Mouse (Mus musculus) ES-E14 (cell line): Measurements from ENCODE around the gene Gabbr2. TPM values are rescaled to one million over a fixed set of nuclear protein-coding genes. Genes with fewer than 3 reads are reported as not detected.

Experiments used
- DNase-seq: peaks from one replicate; pipeline ENCODE4 v3.0.0-alpha.2; 2013; ENCODE audit warnings: low read depth, low spot score
- H3K27ac ChIP-seq: 2 replicates; pipeline ENCODE4 v1.5.1; 2012; ENCODE audit warnings: low read depth, mild to moderate bottlenecking, low read length, moderate library complexity, mixed read lengths; ENCODE audit not compliant: poor library complexity, insufficient read depth, severe bottlenecking
- H3K36me3 ChIP-seq: 2 replicates; pipeline ENCODE4 v1.6.1; 2012; ENCODE audit warnings: mild to moderate bottlenecking, low read length, moderate library complexity, mixed read lengths; ENCODE audit not compliant: control insufficient read depth, poor library complexity, insufficient read depth, severe bottlenecking
- H3K4me1 ChIP-seq, 2 experiments: fragments of 150-350 bp in 1 of 2; sonication (generic) in 1 of 2; 2 replicates each; pipeline ENCODE4 v1.6.1; 2012; ENCODE audit warnings: low read length in 2 of 2, mild to moderate bottlenecking in 1 of 2, mixed read lengths in 1 of 2; ENCODE audit not compliant: control insufficient read depth in 2 of 2, insufficient read depth in 2 of 2, poor library complexity in 1 of 2
- H3K4me3 ChIP-seq, 2 experiments: fragments of 150-350 bp in 1 of 2; sonication (generic) in 1 of 2; 2 replicates each; pipeline ENCODE4 v1.5.1; 2012; ENCODE audit warnings: low read length in 2 of 2, low read depth in 1 of 2, mild to moderate bottlenecking in 1 of 2, mixed read lengths in 1 of 2; ENCODE audit not compliant: insufficient read depth in 1 of 2, poor library complexity in 1 of 2, severe bottlenecking in 1 of 2
- H3K9ac ChIP-seq: 2 replicates; pipeline ENCODE4 v1.6.1; 2012; ENCODE audit warnings: low read depth, mild to moderate bottlenecking, low read length, mixed read lengths; ENCODE audit not compliant: poor library complexity, insufficient read depth, severe bottlenecking
- H3K9me3 ChIP-seq: fragments of 150-350 bp; sonication (generic); 2 replicates; pipeline ENCODE4 v1.6.1; 2012; ENCODE audit warnings: low read depth, mild to moderate bottlenecking, low read length; ENCODE audit not compliant: control insufficient read depth, insufficient read depth
- CHD2 ChIP-seq: IDR thresholded peaks from 2 replicates; pipeline ENCODE4 v1.6.1; 2014; ENCODE audit warnings: mild to moderate bottlenecking, low read depth, low read length, inconsistent platforms
- HCFC1 ChIP-seq: IDR thresholded peaks from 2 replicates; pipeline ENCODE4 v1.6.1; 2012; ENCODE audit warnings: low read length, inconsistent platforms, borderline replicate concordance; ENCODE audit not compliant: insufficient read depth
- MAFK ChIP-seq: IDR thresholded peaks from 2 replicates; pipeline ENCODE4 v1.6.1; 2014; ENCODE audit warnings: mild to moderate bottlenecking, low read depth, low read length, inconsistent platforms; ENCODE audit not compliant: insufficient read depth
- ZC3H11A ChIP-seq: IDR thresholded peaks from 2 replicates; pipeline ENCODE4 v1.6.1; 2012; ENCODE audit warnings: low read depth, mild to moderate bottlenecking, inconsistent platforms, low read length, borderline replicate concordance
- ZNF384 ChIP-seq: IDR thresholded peaks from 2 replicates; pipeline ENCODE4 v1.6.1; 2012; ENCODE audit warnings: low read depth, low read length, inconsistent platforms
- in situ Hi-C, 2 experiments: fragments of 600-800 bp; cut with MboI; formaldehyde crosslinking; loops; one replicate each; pipeline ENCODE4 v1.15.1; 2025; ENCODE audit warnings: low sequenced_read_pairs in 2 of 2, inconsistent platforms in 1 of 2; ENCODE audit not compliant: unreplicated experiment in 2 of 2
- total RNA-seq: library from RNA; depleted of rRNA; stranded (reverse); fragments of 300-350 nt; gene quantifications from 2 replicates; pipeline ENCODE4 v1.2.3, GENCODE M21; 2012

Gene Gabbr2
- total RNA-seq, 1 experiment: 0.09 TPM

- Histone ChIP-seq H3K4me1 (no peaks in the 10 kb centered on the region), H3K36me3 (no peaks in the 10 kb centered on the region), H3K9me3 (no peaks in the 10 kb centered on the region), H3K4me3 (no peak overlapping the region), H3K9ac (no peak overlapping the region), H3K27ac (no peak overlapping the region)
- in situ Hi-C loops: no loop called here
- no peak for TF ChIP-seq CHD2
- no peak for TF ChIP-seq MAFK
- TF ChIP-seq HCFC1: no peak
- no peak for TF ChIP-seq ZC3H11A
- TF ChIP-seq ZNF384: no peak
- DNase-seq: no peak
Observed at GRCm38 (mm10) chr4:46915476-46915875, 76.2 kb downstream of the Gabbr2 start.

- DNase-seq: no peak
- Histone ChIP-seq H3K27ac (no peak overlapping the region), H3K4me3 (no peak overlapping the region), H3K9me3 (no peaks in the 10 kb centered on the region), H3K4me1 (no peaks in the 10 kb centered on the region), H3K36me3 (no peaks in the 10 kb centered on the region), H3K9ac (no peak overlapping the region)
- in situ Hi-C loops: no loop called here
- TF ChIP-seq ZC3H11A: no peak
- no peak for TF ChIP-seq MAFK
- TF ChIP-seq ZNF384: no peak
Observed at GRCm38 (mm10) chr4:46914606-46915005, 77.1 kb downstream of the Gabbr2 start.

GRCm38 (mm10) chr4:46906036-46906691, 85.5 kb downstream of the Gabbr2 start:
- Histone ChIP-seq H3K4me1 (no peaks in the 10 kb centered on the region), H3K9ac (no peak overlapping the region), H3K36me3 (no peaks in the 10 kb centered on the region), H3K9me3 (no peaks in the 10 kb centered on the region), H3K27ac (no peak overlapping the region), H3K4me3 (no peak overlapping the region)
- in situ Hi-C loops: no loop called here
- TF ChIP-seq ZC3H11A (no peak), ZNF384 (no peak)
- no peak for DNase-seq

GRCm38 (mm10) chr4:46905152-46905551, 86.5 kb downstream of the Gabbr2 start:
- H3K36me3 ChIP-seq: no peaks in the 10 kb centered on the region
- DNase-seq: no peak
- H3K9me3 ChIP-seq: no peaks in the 10 kb centered on the region
- no peak overlapping the region for H3K9ac ChIP-seq
- H3K27ac ChIP-seq: no peak overlapping the region
- in situ Hi-C loops: no loop called here
- H3K4me3 ChIP-seq: no peak overlapping the region
- TF ChIP-seq MAFK: no peak
- no peak for TF ChIP-seq CHD2
- TF ChIP-seq ZC3H11A: no peak
- TF ChIP-seq HCFC1: no peak
- no peak for TF ChIP-seq ZNF384
- H3K4me1 ChIP-seq: no peaks in the 10 kb centered on the region

- in situ Hi-C loops: no loop called here
- Histone ChIP-seq H3K9me3 (no peaks in the 10 kb centered on the region), H3K4me1 (no peaks in the 10 kb centered on the region), H3K9ac (no peak overlapping the region), H3K36me3 (no peaks in the 10 kb centered on the region), H3K27ac (no peak overlapping the region), H3K4me3 (no peak overlapping the region)
- no peak for DNase-seq
- TF ChIP-seq ZNF384 (no peak), ZC3H11A (no peak), HCFC1 (no peak), CHD2 (no peak), MAFK (no peak)
Observed at GRCm38 (mm10) chr4:46904129-46904528, 87.5 kb downstream of the Gabbr2 start.
